Mouse (Mus musculus) frontal cortex, postnatal 36 days (tissue): Measurements from ENCODE around the gene Padi1.

Experiments
- DNase-seq, 2 experiments: peaks; one replicate each; pipeline ENCODE4 v3.0.0; 2022; ENCODE audit warnings: low spot score in 2 of 2

The Padi1 gene

GRCm38 (mm10) chr4:140845666-140846065, at the start of gene Padi1:
Gene Padi1, minus strand, starts transcription at chr4:140845778.
- DNase-seq = no peak

GRCm38 (mm10) chr4:140892163-140892530, 46.6 kb upstream of the Padi1 start:
- DNase-seq = no peak

GRCm38 (mm10) chr4:140891525-140892162, 46.1 kb upstream of the Padi1 start:
- DNase-seq = no peak

- no peak for DNase-seq
Measured at GRCm38 (mm10) chr4:140883852-140884251, 38.3 kb upstream of the Padi1 start.

GRCm38 (mm10) chr4:140882981-140883380, 37.4 kb upstream of the Padi1 start:
- DNase-seq = no peak

- DNase-seq = no peak
Measured at GRCm38 (mm10) chr4:140882365-140882764, 36.8 kb upstream of the Padi1 start.

GRCm38 (mm10) chr4:140881771-140882170, 36.2 kb upstream of the Padi1 start:
- DNase-seq = no peak

GRCm38 (mm10) chr4:140881026-140881670, 35.6 kb upstream of the Padi1 start:
- DNase-seq = no peak

GRCm38 (mm10) chr4:140880207-140880606, 34.6 kb upstream of the Padi1 start:
- DNase-seq = no peak

- peak; percentile 19 to 54 for DNase-seq
Measured at GRCm38 (mm10) chr4:140879739-140880138, 34.2 kb upstream of the Padi1 start.

GRCm38 (mm10) chr4:140879116-140879515, 33.5 kb upstream of the Padi1 start:
- no peak for DNase-seq

GRCm38 (mm10) chr4:140878655-140879054, 33.1 kb upstream of the Padi1 start:
- no peak for DNase-seq

GRCm38 (mm10) chr4:140877441-140877840, 31.9 kb upstream of the Padi1 start:
- DNase-seq = no peak

- DNase-seq = no peak
Measured at GRCm38 (mm10) chr4:140876681-140877080, 31.1 kb upstream of the Padi1 start.

GRCm38 (mm10) chr4:140876161-140876560, 30.6 kb upstream of the Padi1 start:
- DNase-seq = no peak

GRCm38 (mm10) chr4:140873011-140873410, 27.4 kb upstream of the Padi1 start:
- no peak for DNase-seq

GRCm38 (mm10) chr4:140872686-140872992, 27.1 kb upstream of the Padi1 start:
- DNase-seq = no peak

- no peak for DNase-seq
Measured at GRCm38 (mm10) chr4:140871851-140872685, 26.5 kb upstream of the Padi1 start.

GRCm38 (mm10) chr4:140871376-140871775, 25.8 kb upstream of the Padi1 start:
- no peak for DNase-seq

GRCm38 (mm10) chr4:140870876-140871275, 25.3 kb upstream of the Padi1 start:
- DNase-seq = no peak

GRCm38 (mm10) chr4:140869945-140870344, 24.4 kb upstream of the Padi1 start:
- DNase-seq = no peak

GRCm38 (mm10) chr4:140868484-140869190, 23.1 kb upstream of the Padi1 start:
- DNase-seq = no peak
